Mouse (Mus musculus): Measurements from ENCODE around the gene Sec24c. TPM values are rescaled to one million over a fixed set of nuclear protein-coding genes. Genes with fewer than 3 reads are reported as not detected.
"Not testable (repeated sequence)": the region's sequence is repeated elsewhere in the genome, so short reads cannot be mapped to it uniquely, and the experiment has no call there.

Gene Sec24c
- total RNA-seq, 2 experiments from 2014 or later, result 129 to 143 TPM

- DNase-seq, result peak; percentile 38 to 65
Observed at GRCm38 (mm10) chr14:20696986-20697385, 22.9 kb downstream of the Sec24c start.

- DNase-seq, result no peak
Observed at GRCm38 (mm10) chr14:20698515-20698914, 24.4 kb downstream of the Sec24c start.

- DNase-seq, result no peak
Observed at GRCm38 (mm10) chr14:20700362-20700761, 26.3 kb downstream of the Sec24c start.

GRCm38 (mm10) chr14:20701554-20701953, 27.4 kb downstream of the Sec24c start:
- no peak for DNase-seq

- no peak for DNase-seq
Observed at GRCm38 (mm10) chr14:20702096-20702740, 28.1 kb downstream of the Sec24c start.

GRCm38 (mm10) chr14:20702741-20703381, 28.8 kb downstream of the Sec24c start, which contains the start of gene Chchd1:
Chchd1 (plus strand) TSS chr14:20703006.
- peak; percentile 94 for DNase-seq

- DNase-seq, result not testable (repeated sequence)
Observed at GRCm38 (mm10) chr14:20703461-20703860, 29.4 kb downstream of the Sec24c start.

GRCm38 (mm10) chr14:20707201-20708190, 33.4 kb downstream of the Sec24c start, which contains the start of gene Zswim8:
Zswim8 (plus strand) TSS chr14:20707552.
- peak; percentile 93 to 94 for DNase-seq

GRCm38 (mm10) chr14:20708239-20708638, 34.1 kb downstream of the Sec24c start:
- no peak for DNase-seq

- no peak for DNase-seq
Observed at GRCm38 (mm10) chr14:20713832-20714231, 39.7 kb downstream of the Sec24c start.

GRCm38 (mm10) chr14:20718443-20718842, 44.3 kb downstream of the Sec24c start:
- no peak for DNase-seq

- DNase-seq, result no peak
Observed at GRCm38 (mm10) chr14:20719767-20720166, 45.7 kb downstream of the Sec24c start.

- DNase-seq, result no peak
Observed at GRCm38 (mm10) chr14:20721371-20721770, 47.3 kb downstream of the Sec24c start.

- no peak for DNase-seq
Observed at GRCm38 (mm10) chr14:20723006-20723405, 48.9 kb downstream of the Sec24c start.

- DNase-seq, result peak; percentile 72 to 82
Observed at GRCm38 (mm10) chr14:20724043-20724442, 49.9 kb downstream of the Sec24c start.

- no peak for DNase-seq
Observed at GRCm38 (mm10) chr14:20725660-20726339, 51.7 kb downstream of the Sec24c start.

GRCm38 (mm10) chr14:20729871-20730270, 55.8 kb downstream of the Sec24c start:
- DNase-seq, result no peak

GRCm38 (mm10) chr14:20730853-20731602, 56.9 kb downstream of the Sec24c start:
- no peak for DNase-seq

GRCm38 (mm10) chr14:20733041-20733951, 59.2 kb downstream of the Sec24c start:
- no peak for DNase-seq
